Mouse (Mus musculus) forebrain, embryonic 16.5 days (tissue): Measurements from ENCODE around the gene Erc2. TPM values are rescaled to one million over a fixed set of nuclear protein-coding genes. Genes with fewer than 3 reads are reported as not detected.

Experiments
- ATAC-seq: fragments of 200-750 bp; cut with Nextera tagmentation; 2 replicates; pipeline ENCODE4 v1.8.0; 2017; ENCODE audit warnings: mild to moderate bottlenecking, moderate library complexity
- H3K27ac ChIP-seq: fragments of 300-500 bp; sonication (generic); 2 replicates; pipeline ENCODE4 v1.5.1; 2014; ENCODE audit warnings: low read length, control low read depth
- H3K27me3 ChIP-seq: fragments of 300-500 bp; sonication (generic); replicated peaks from 2 replicates; pipeline ENCODE4 v1.6.1; 2014; ENCODE audit warnings: low read length; ENCODE audit not compliant: control insufficient read depth, insufficient read depth
- H3K36me3 ChIP-seq: fragments of 300-500 bp; sonication (generic); 2 replicates; pipeline ENCODE4 v1.6.1; 2014; ENCODE audit not compliant: control insufficient read depth, insufficient read depth
- H3K4me1 ChIP-seq: fragments of 300-500 bp; sonication (generic); replicated peaks from 2 replicates; pipeline ENCODE4 v1.6.1; 2014; ENCODE audit warnings: low read length; ENCODE audit not compliant: control insufficient read depth, insufficient read depth
- H3K4me2 ChIP-seq: fragments of 300-500 bp; sonication (generic); 2 replicates; pipeline ENCODE4 v1.6.1; 2014; ENCODE audit warnings: mild to moderate bottlenecking, low read length, control low read depth
- H3K4me3 ChIP-seq: fragments of 300-500 bp; sonication (generic); replicated peaks from 2 replicates; pipeline ENCODE4 v1.5.1; 2014; ENCODE audit warnings: mild to moderate bottlenecking, low read length, control low read depth
- H3K9ac ChIP-seq: fragments of 300-500 bp; sonication (generic); replicated peaks from 2 replicates; pipeline ENCODE4 v1.6.1; 2014; ENCODE audit warnings: low read depth, low read length, control low read depth
- H3K9me3 ChIP-seq: fragments of 300-500 bp; sonication (generic); 2 replicates; pipeline ENCODE4 v1.6.1; 2016; ENCODE audit warnings: low read length; ENCODE audit not compliant: control insufficient read depth
- WGBS: fragments of 180-500 bp; shearing (Covaris S2); extraction: QIAGEN DNeasy Blood & Tissue Kit; methylation state at CpG from one replicate; pipeline ENCODE4 v1.1.7; 2014; 5-methylcytosine and 5-hydroxymethylcytosine counted together
- polyA plus RNA-seq: library from polyadenylated mRNA; unstranded; fragments of >200 nt; fragmentation: Nextera tagmentation; extraction: Ambion mirVana; gene quantifications from 2 replicates; pipeline ENCODE4 v1.2.1, GENCODE M21; 2015

Gene Erc2
- polyA plus RNA-seq, 1 experiment from 2014 or later = 78.0 TPM

- Histone ChIP-seq H3K27ac (no peak overlapping the region), H3K36me3 (no peaks in the 10 kb centered on the region), H3K9ac (no peak overlapping the region), H3K9me3 (no peaks in the 10 kb centered on the region), H3K27me3 (no peaks in the 10 kb centered on the region), H3K4me2 (no peak overlapping the region), H3K4me1 (no peaks in the 10 kb centered on the region), H3K4me3 (no peak overlapping the region)
- ATAC-seq = no peak
- WGBS = 78% methylated on average over 2 of the region's 2 CpGs
These were observed 20.8 kb downstream of the Erc2 start for GRCm38 (mm10) chr14:27642981-27643380.

DNA sequence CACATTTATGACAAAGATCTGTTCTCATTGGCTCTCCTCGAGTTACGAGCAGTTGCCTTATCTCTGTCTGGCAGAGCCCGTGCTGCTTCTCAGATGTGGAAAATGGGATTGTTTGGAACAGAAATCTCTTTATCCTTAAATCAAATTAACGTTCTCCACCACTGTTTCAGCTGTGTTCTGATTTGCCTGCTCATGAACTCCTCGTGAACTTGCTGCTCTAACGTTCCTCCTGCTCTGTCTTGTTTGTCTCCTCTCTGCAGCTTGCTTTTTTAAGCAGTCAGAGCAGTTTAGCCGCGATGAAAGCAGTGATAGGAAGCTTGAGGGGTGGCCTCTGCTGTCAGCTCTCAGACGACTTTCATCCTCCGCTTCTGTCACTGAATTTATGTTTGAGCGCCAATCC, 32.4 kb downstream of the Erc2 start:
- no peak for ATAC-seq
- Histone ChIP-seq H3K9me3 (no peaks in the 10 kb centered on the region), H3K4me1 (peaks cover 2% of the 10 kb centered on the region; the same call in 1 of the 2 replicates), H3K27me3 (no peaks in the 10 kb centered on the region), H3K4me2 (no peak overlapping the region), H3K9ac (no peak overlapping the region), H3K36me3 (peaks cover 7% of the 10 kb centered on the region), H3K27ac (no peak overlapping the region), H3K4me3 (no peak overlapping the region)
- WGBS = 63% methylated on average over 11 of the region's 11 CpGs

- no peaks in the 10 kb centered on the region for H3K9me3 ChIP-seq
- no peak for ATAC-seq
- no peaks in the 10 kb centered on the region for H3K27me3 ChIP-seq
- WGBS = 86% methylated on average over 3 of the region's 3 CpGs
- H3K4me2 ChIP-seq = no peak overlapping the region
- no peak overlapping the region for H3K9ac ChIP-seq
- no peak overlapping the region for H3K4me3 ChIP-seq
- peaks cover 9% of the 10 kb centered on the region for H3K4me1 ChIP-seq
- H3K27ac ChIP-seq = no peak overlapping the region
- peaks cover 2% of the 10 kb centered on the region for H3K36me3 ChIP-seq
These were observed 36.4 kb downstream of the Erc2 start for GRCm38 (mm10) chr14:27658616-27659015.

DNA sequence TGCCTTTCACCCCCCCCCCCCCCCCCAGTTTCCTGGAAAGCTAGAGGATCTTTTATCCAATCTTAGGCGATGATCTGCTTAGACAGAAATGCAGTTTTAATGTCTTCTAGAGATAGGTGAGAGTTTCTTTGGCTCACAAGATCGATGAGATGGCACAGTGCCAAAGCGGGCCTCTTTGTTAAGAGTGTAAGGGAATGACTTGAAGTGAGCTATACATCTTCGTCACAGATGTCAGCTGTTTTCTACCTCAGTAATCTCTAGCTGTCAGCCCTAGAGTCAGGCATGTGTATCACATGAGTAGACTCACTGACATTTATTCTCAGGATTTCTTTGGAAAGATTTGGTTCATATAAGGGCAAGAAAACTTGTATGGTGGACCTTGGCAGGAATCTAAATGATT, 39.2 kb downstream of the Erc2 start:
- Histone ChIP-seq H3K9ac (no peak overlapping the region), H3K4me1 (peaks cover 7% of the 10 kb centered on the region), H3K4me2 (no peak overlapping the region), H3K4me3 (no peak overlapping the region), H3K27ac (no peak overlapping the region), H3K27me3 (no peaks in the 10 kb centered on the region), H3K36me3 (no peaks in the 10 kb centered on the region), H3K9me3 (no peaks in the 10 kb centered on the region)
- peak; percentile 74; the same call in 1 of the 2 replicates for ATAC-seq
- WGBS = 42% methylated on average over 4 of the region's 4 CpGs

DNA sequence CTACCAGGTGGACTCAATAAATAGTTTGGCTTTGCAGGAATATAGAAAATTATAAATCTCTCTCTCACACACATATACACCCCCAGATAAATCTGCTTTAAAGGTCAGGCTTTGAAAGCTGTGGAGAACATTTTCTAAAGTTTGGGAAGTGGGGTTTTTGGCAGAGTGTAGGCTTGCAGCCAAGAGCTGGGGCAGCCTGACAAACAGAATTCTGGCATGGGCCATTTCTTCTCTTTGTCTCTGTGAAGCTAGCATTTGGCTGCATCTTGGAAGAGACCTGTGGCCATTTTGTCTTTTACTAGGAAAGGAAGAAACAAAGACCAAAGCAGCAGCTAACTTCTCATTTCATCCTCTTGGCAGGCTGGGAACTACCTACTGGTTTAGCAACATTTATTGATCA, 40.0 kb downstream of the Erc2 start:
- Histone ChIP-seq H3K4me1 (peaks cover 7% of the 10 kb centered on the region), H3K36me3 (no peaks in the 10 kb centered on the region), H3K27ac (no peak overlapping the region), H3K4me3 (no peak overlapping the region), H3K4me2 (no peak overlapping the region), H3K9me3 (no peaks in the 10 kb centered on the region), H3K27me3 (no peaks in the 10 kb centered on the region), H3K9ac (no peak overlapping the region)
- 0 out of 2 replicates have a peak, but pooled peaks have one; percentile 36 for ATAC-seq

DNA sequence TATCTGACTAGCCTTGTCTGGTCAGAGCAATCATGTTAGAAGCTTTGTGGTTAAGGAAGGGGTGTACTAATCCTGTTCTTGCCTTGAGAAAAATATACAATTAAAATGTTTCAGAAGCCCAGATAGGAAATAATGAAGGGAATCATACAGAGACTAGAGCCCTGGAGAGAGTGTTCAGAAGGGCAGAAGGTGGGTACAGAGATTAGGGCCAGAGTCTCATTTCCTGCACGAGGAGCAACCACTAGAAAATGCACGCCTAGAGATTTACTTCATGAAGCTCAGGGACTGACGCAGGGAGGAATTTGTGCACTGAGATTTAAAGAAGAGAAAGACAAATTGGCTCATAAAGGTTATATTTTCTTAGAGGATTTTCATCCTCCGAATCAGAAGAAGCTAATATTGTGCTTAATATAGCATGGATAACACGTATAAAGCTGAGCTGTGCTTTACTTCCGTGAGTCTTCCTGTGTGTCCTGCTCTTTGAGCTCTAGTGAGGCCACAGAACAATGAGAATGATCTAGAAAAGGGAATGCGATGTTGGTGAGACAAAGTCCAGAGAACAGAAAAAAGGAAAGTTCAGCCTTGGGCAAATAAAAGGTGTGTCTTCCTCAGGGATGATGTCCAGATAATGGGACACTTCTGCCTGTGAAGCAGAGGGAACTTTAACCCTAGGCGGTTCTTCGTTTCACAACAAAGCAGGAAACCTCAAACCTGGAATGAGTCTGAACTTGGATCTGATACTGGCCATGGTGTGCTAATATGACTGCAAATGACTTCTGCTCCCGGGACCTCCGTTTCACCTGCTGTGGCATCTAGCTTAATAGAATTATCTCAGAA, 45.0 kb downstream of the Erc2 start:
- Histone ChIP-seq H3K9ac (no peak overlapping the region), H3K4me2 (no peak overlapping the region), H3K4me1 (peaks cover 2% of the 10 kb centered on the region), H3K9me3 (no peaks in the 10 kb centered on the region), H3K27ac (no peak overlapping the region), H3K36me3 (0 out of 2 replicates have a peak, but pooled peaks cover 3% of the 10 kb centered on the region), H3K27me3 (no peaks in the 10 kb centered on the region), H3K4me3 (no peak overlapping the region)
- WGBS = 91% methylated on average over 11 of the region's 11 CpGs
- no peak for ATAC-seq

DNA sequence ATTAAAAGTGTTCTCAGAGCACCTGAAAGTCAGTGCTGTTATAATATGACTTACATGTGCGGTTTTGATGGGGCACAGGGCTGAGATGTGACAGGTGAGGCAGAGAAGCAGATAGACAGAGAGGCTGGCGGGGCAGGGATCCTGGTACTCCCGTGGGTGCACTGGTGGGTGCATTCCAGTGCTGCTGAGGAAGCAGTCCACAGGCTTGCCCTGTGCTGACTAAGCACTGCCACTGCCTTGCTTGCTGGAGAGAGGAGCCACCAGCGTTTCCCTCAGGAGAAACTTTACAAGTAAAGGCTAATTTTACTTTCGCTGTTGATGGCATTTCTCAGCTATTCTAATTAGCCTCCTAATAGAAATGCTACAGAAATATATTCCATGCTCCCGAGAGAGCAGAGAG, 45.9 kb downstream of the Erc2 start:
- Histone ChIP-seq H3K4me3 (no peak overlapping the region), H3K36me3 (0 out of 2 replicates have a peak, but pooled peaks cover 3% of the 10 kb centered on the region), H3K27me3 (no peaks in the 10 kb centered on the region), H3K27ac (no peak overlapping the region), H3K4me2 (no peak overlapping the region), H3K9ac (no peak overlapping the region), H3K4me1 (no peaks in the 10 kb centered on the region), H3K9me3 (no peaks in the 10 kb centered on the region)
- WGBS = 77% methylated on average over 6 of the region's 6 CpGs
- ATAC-seq = no peak

DNA sequence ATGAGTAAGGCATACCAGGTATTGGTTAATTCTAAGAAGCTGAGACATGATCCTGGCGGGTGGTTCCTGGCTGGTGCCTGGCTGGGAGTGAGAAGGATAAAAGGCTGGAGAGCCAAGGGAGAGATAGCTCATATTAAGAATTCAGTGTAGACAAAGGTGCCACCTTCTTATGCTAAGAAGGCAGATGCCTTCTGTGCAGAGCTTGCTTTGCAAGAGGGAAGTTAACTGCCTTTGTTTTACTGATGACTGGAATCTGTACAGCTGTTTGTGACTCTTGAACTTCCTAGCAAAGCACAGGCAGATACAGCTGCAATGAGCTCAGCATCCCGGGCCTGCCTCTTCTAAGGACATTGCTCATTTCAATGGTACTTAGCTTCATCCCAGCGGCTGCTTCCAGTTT, 47.7 kb downstream of the Erc2 start:
- H3K4me1 ChIP-seq = no peaks in the 10 kb centered on the region
- H3K36me3 ChIP-seq = 0 out of 2 replicates have a peak, but pooled peaks cover 3% of the 10 kb centered on the region
- H3K4me3 ChIP-seq = no peak overlapping the region
- no peaks in the 10 kb centered on the region for H3K9me3 ChIP-seq
- H3K27ac ChIP-seq = no peak overlapping the region
- no peaks in the 10 kb centered on the region for H3K27me3 ChIP-seq
- H3K4me2 ChIP-seq = no peak overlapping the region
- no peak for ATAC-seq
- WGBS = 83% methylated on average over 3 of the region's 3 CpGs
- H3K9ac ChIP-seq = no peak overlapping the region

DNA sequence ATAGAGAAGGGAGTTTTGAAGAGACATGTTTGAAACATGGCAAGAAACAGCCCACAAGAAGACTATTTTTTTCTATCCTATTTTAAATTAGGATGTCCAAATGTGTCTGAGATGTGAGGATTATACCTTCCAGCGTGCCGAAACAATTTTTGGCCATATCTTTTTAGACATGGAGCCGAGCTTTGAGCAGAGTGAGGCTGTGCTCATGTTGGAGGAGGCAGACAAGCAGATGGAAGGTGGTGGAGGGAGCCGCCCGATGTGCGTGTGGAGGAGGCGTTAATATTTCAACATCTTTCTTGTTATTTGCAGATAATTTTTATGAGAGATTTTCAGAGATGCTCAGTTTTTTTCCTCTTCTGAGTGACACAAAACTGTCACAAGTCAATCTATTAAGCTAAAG, 50.5 kb downstream of the Erc2 start:
- 85% methylated on average over 7 of the region's 7 CpGs for WGBS
- no peak for ATAC-seq
- Histone ChIP-seq H3K4me3 (no peak overlapping the region), H3K27me3 (no peaks in the 10 kb centered on the region), H3K36me3 (no peaks in the 10 kb centered on the region), H3K4me2 (no peak overlapping the region), H3K9ac (no peak overlapping the region), H3K9me3 (no peaks in the 10 kb centered on the region), H3K4me1 (no peaks in the 10 kb centered on the region), H3K27ac (no peak overlapping the region)
